Mouse (Mus musculus) cerebellum, adult 11 months (tissue): ENCODE measurements around the gene Hist1h2bh.

Source experiments
- DNase-seq: peaks from one replicate; pipeline ENCODE4 v3.0.0; 2022

Hist1h2bh gene

DNA sequence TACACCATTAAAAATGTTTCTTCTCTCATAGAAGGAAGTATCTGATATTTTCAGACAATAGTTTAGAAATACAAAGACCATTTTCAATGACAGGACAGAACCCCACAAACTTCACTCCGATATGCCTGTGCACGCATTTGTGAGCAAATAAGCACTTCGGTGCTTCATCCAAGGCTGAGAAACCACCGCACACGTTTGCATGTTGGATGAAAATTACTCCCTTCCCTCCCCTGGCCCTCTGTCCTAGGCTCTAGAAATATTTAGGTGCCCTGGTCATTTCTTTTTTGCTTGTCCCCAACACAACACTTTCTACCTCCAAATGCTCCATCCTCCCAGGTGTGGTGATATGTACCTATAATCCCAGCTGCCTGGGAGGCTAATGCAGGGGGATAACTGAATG is 41.7 kb downstream of the Hist1h2bh start:
- no peak for DNase-seq

DNA sequence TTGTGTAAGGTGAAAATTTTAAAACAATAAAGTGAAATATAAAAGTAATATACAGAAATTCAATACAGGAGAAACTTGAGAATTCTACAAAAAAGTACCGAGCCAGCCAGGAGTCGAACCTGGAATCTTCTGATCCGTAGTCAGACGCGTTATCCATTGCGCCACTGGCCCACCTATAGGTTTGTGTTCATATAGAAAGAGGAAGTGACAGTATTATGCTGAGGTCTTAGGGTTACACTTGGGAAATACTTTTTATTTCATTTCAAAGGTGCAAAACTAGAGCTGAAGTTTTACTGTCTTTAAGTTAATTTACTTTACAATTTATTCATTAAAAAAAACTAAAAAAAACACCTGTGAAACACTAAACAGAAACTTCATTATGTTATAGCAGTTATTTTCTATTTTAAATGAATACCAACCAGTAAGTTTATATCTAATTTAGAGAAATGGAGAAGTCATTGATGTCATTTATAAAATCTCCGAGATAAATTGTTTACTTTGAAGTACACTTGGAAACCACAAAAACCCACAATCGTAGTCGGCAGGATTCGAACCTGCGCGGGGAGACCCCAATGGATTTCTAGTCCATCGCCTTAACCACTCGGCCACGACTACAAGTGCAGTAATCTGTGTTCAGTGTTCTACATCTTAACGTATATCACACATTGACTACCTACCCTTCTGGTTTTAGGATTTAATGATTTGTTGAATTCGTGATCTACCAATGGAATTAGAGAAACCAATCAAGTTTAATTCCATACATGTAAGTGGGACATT is 42.6 kb downstream of the Hist1h2bh start:
- DNase-seq: no peak

DNA sequence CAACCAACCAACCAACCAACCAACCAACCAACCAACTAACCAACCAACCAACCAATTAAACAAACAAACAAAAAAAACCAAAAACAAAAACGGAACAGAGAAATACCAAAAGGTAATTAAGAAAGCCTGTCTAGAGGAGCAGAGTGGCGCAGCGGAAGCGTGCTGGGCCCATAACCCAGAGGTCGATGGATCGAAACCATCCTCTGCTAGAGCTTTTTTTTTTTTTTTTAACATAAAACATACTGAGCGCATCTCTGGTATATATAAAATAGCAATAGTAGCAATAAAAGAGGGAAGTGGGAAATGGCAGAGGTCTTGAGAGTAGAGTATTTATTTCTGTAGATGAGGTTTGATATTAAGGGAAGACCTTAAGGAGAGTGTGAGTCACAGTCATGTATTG is 43.2 kb downstream of the Hist1h2bh start:
- no peak for DNase-seq

DNA sequence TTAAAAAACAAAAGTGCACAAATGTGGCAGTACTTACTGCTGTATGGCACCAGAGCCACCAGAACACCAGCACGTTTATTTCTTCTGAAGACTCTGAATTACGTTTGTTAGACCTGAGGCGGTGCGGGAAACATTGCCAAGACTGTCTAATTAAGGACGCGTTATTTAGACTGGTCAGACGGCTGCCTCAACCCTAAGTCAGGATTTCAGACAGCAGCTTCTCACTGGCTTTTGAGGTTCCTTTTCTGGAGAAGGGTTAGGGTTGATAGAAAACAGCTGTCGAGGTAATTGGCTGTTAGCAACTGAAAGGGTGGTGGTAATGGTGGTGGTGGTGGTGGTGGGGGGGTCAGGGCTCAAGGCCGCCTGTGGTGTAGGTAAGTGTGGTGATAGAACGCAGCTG is 44.5 kb downstream of the Hist1h2bh start:
- DNase-seq: no peak

DNA sequence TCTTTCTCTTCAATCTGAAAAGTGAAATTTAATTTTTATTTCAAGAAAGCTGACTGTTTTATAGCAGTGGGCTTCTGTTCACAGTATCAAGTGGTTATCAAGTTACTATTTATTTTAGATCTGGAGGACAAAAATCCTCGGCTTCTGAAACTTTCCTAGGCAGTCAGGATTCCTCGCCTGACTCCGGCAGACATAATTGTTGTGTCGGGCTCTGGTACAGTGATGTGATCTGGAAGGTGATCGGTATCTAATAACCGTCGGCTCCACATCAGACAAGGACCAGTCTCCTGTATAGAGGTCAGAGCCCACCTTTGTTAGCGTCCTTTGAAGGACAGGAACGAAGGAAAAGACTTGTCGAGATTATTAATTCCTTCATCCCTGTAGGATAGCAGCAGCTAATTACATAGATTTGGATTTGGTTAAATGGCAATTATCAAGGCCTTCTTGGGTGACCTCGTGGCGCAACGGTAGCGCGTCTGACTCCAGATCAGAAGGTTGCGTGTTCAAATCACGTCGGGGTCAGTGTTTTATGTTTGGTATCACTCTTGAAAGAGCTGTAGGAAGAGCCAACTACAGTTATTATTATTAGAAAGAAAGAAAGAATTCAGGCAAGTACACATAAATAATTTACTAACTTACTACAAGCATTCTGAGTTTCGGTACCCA is 45.4 kb downstream of the Hist1h2bh start:
- DNase-seq: no peak

DNA sequence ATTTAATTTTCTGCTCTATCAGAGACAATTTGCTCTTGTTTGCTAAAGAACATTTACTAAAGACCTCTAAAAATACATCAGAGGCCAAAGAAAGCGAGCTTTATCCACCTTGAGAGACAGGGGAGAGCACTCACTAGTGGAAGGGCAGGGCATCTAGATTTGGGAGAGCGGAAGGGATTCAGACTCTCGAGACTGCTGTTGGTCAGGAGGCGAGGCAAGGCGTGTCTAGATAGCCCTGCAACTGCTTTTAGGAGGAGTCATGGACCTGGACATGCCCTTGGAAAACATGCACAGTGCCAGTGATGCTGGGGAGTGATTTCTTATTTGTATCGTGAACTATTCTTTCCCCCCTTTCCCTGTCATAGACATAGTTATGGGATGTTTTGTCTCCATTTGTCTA is 47.7 kb downstream of the Hist1h2bh start:
- no peak for DNase-seq

DNA sequence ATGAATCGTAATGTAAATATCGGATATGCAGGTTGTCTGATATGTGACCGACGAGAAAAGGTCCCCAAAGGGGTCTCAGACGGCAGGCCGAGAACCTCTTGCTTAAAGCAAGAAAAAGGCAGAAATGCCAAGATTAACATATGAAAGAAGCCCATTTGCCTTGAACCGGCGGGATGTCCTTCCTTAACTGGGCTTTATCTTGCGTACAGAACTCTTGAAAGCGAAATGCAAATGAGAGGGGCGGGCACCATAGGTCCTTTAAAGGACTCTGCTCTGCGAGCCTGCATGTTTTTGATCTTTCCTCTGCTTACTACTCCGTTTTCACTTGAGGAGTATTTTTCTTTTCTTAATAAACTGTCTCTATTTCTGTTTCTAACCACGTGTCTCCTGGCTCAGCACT is 51.2 kb downstream of the Hist1h2bh start:
- no peak for DNase-seq
